8 mouse cellular contexts compared by ENCODE assay signal in genomic region chr10:116949111-116950008, GRCm38 (mm10). TPM values are rescaled to one million over a fixed set of nuclear protein-coding genes. Genes with fewer than 3 reads are reported as not detected.
DNase-seq lines count a peak whose midpoint lies in the region; ATAC-seq and TF ChIP-seq lines count a peak whose summit lies in the region.
"Had no signal": no experiment of that assay in that cellular context is flagged by ENCODE, and none has a peak within 500 bp of the region (broad histone marks: within the 10 kb centered on the region; RNA-seq: fewer than 3 reads in every experiment).

No protein-coding gene starts in this region.

- H3K4me1 ChIP-seq in brown adipose tissue, adult 24 weeks (ENCODE audit: control insufficient read depth, insufficient read depth, insufficient read length, low read length), result peaks cover 3% of the 10 kb centered on the region; the same call in 1 of the 2 replicates
- peaks cover 8% of the 10 kb centered on the region for H3K4me1 ChIP-seq in forebrain, postnatal 0 days (ENCODE audit: insufficient read depth)
- peaks cover 32% of the 10 kb centered on the region for H3K4me1 ChIP-seq in kidney, embryonic 16.5 days (ENCODE audit: insufficient read depth, low read length)

- no peaks in the 10 kb centered on the region for H3K9me3 ChIP-seq in forebrain, postnatal 0 days (ENCODE audit: low read length)
- peaks cover 5% of the 10 kb centered on the region for H3K9me3 ChIP-seq in kidney, embryonic 16.5 days (ENCODE audit: low read length)

- H3K36me3 ChIP-seq in forebrain, postnatal 0 days (ENCODE audit: insufficient read depth), result no peaks in the 10 kb centered on the region
- H3K36me3 ChIP-seq in kidney, embryonic 16.5 days (ENCODE audit: insufficient read depth, low read length), result no peaks in the 10 kb centered on the region

- TF ChIP-seq CTCF in forebrain, postnatal 0 days (IDR thresholded peaks at IDR 0.05; ENCODE audit: low read depth), result no peak

- DNase-seq in 3134 (ENCODE audit: extremely low read depth, insufficient read length, low spot score), result peak; percentile 55
- DNase-seq in CD4-positive helper T cell, adult 2 months (ENCODE audit: low read depth, low spot score), result peak; percentile 56
- DNase-seq in forebrain, postnatal 0 days, result peak; percentile 31
- DNase-seq in lung, postnatal 10 days, result peak; percentile 24
- peak; percentile 52 for DNase-seq in right cerebral cortex, postnatal 25 days

- H3K9ac ChIP-seq in forebrain, postnatal 0 days, result peak overlapping the region; percentile 62
- H3K9ac ChIP-seq in kidney, embryonic 16.5 days (replicated peaks; ENCODE audit: low read length), result peak overlapping the region; percentile 83

- peak overlapping the region; percentile 88 for H3K4me3 ChIP-seq in brown adipose tissue, adult 24 weeks (ENCODE audit: insufficient read depth, low read depth, low read length)
- H3K4me3 ChIP-seq in forebrain, postnatal 0 days (ENCODE audit: low read depth, low read length), result peak overlapping the region; percentile 86
- peak overlapping the region; percentile 76 for H3K4me3 ChIP-seq in kidney, embryonic 16.5 days (ENCODE audit: low read length)

- peak; percentile 24 for ATAC-seq in forebrain, postnatal 0 days
- peak; percentile 47; the same call in 1 of the 2 replicates for ATAC-seq in kidney, embryonic 16.5 days (ENCODE audit: low FRiP score, low TSS enrichment)

- peak overlapping the region; percentile 74 for H3K4me2 ChIP-seq in forebrain, postnatal 0 days (ENCODE audit: low read depth)
- H3K4me2 ChIP-seq in kidney, embryonic 16.5 days (replicated peaks; ENCODE audit: low read depth, low read length), result peak overlapping the region; percentile 65

- no peaks in the 10 kb centered on the region for H3K27me3 ChIP-seq in forebrain, postnatal 0 days (ENCODE audit: insufficient read depth, low read length)
- no peaks in the 10 kb centered on the region for H3K27me3 ChIP-seq in kidney, embryonic 16.5 days (ENCODE audit: insufficient read depth, low read length)

- H3K27ac ChIP-seq in brown adipose tissue, adult 24 weeks (replicated peaks; ENCODE audit: low read depth, low read length), result peak overlapping the region; percentile 64
- H3K27ac ChIP-seq in forebrain, postnatal 0 days (ENCODE audit: low read depth, low read length), result peak overlapping the region; percentile 76
- H3K27ac ChIP-seq in kidney, embryonic 16.5 days (ENCODE audit: low read length), result peak overlapping the region; percentile 89

- 3% methylated on average over 42 of the region's 44 CpGs for WGBS in forebrain, postnatal 0 days
- WGBS in kidney, embryonic 16.5 days, result 2% methylated on average over 40 of the region's 44 CpGs

RNA-seq across cellular contexts. Expression of gene Rab3ip, which starts 1.2 kb away (rescaled TPM):
- 26.0 and 30.4 TPM in 2 replicates for polyA plus RNA-seq in brown adipose tissue, adult 24 weeks (2012; ENCODE audit: insufficient read depth, insufficient read length, missing spikeins)
- total RNA-seq in forebrain, postnatal 0 days (2014; rRNA removed), result 80.7 and 125 TPM in 2 replicates
- polyA plus RNA-seq in forebrain, postnatal 0 days (2015; fragmentation: Nextera tagmentation; extraction: Ambion mirVana), result 37.3 and 41.8 TPM in 2 replicates
- polyA plus RNA-seq in kidney, embryonic 16.5 days (2015; fragmentation: Nextera tagmentation; extraction: Ambion mirVana), result 136 and 141 TPM in 2 replicates

RNA-seq across cellular contexts. Expression of gene Gm10271, which starts 23.0 kb away (rescaled TPM):
- polyA plus RNA-seq in brown adipose tissue, adult 24 weeks (2012; ENCODE audit: insufficient read depth, insufficient read length, missing spikeins), result not detected in 2 replicates
- total RNA-seq in forebrain, postnatal 0 days (2014; rRNA removed), result not detected in 2 replicates
- not detected in 2 replicates for polyA plus RNA-seq in forebrain, postnatal 0 days (2015; fragmentation: Nextera tagmentation; extraction: Ambion mirVana)
- not detected in 2 replicates for polyA plus RNA-seq in kidney, embryonic 16.5 days (2015; fragmentation: Nextera tagmentation; extraction: Ambion mirVana)
- total RNA-seq: gastrocnemius, adult 8-10 months had no signal

RNA-seq across cellular contexts. Expression of gene Best3, which starts 36.8 kb away (rescaled TPM):
- not detected in 2 replicates for polyA plus RNA-seq in brown adipose tissue, adult 24 weeks (2012; ENCODE audit: insufficient read depth, insufficient read length, missing spikeins)
- not detected in 2 replicates for total RNA-seq in forebrain, postnatal 0 days (2014; rRNA removed)
- polyA plus RNA-seq in forebrain, postnatal 0 days (2015; fragmentation: Nextera tagmentation; extraction: Ambion mirVana), result 0.05 and 0.11 TPM in 2 replicates
- 0.18 and 0.32 TPM in 2 replicates for polyA plus RNA-seq in kidney, embryonic 16.5 days (2015; fragmentation: Nextera tagmentation; extraction: Ambion mirVana)

RNA-seq across cellular contexts. Expression of gene Myrfl, which starts 52.6 kb away (rescaled TPM):
- polyA plus RNA-seq in brown adipose tissue, adult 24 weeks (2012; ENCODE audit: insufficient read depth, insufficient read length, missing spikeins), result not detected in 2 replicates
- total RNA-seq in forebrain, postnatal 0 days (2014; rRNA removed), result 0.08 TPM in 1 of 2 replicates, not detected in the other
- not detected in 2 replicates for polyA plus RNA-seq in forebrain, postnatal 0 days (2015; fragmentation: Nextera tagmentation; extraction: Ambion mirVana)
- 0.05 and 0.06 TPM in 2 replicates for polyA plus RNA-seq in kidney, embryonic 16.5 days (2015; fragmentation: Nextera tagmentation; extraction: Ambion mirVana)

Comparison
In these comparisons a context has a peak if more than half of its experiments do, and no peak if none do; other contexts are left out.
1. Peak in every context shown above with its lines: DNase-seq, ATAC-seq, H3K4me3 ChIP-seq and H3K27ac ChIP-seq.